7 mouse cellular contexts compared by ENCODE assay signal in genomic region chr2:26315072-26315924, GRCm38 (mm10). TPM values are rescaled to one million over a fixed set of nuclear protein-coding genes. Genes with fewer than 3 reads are reported as not detected.
DNase-seq lines count a peak whose midpoint lies in the region; ATAC-seq and TF ChIP-seq lines count a peak whose summit lies in the region.

Gene Gpsm1 (plus strand): TSS chr2:26315515.

- H3K4me3 ChIP-seq in intestine, postnatal 0 days (ENCODE audit: low read depth, low read length) = peak within 1 kb of the TSS; percentile 72
- H3K4me3 ChIP-seq in limb, embryonic 13.5 days = peak within 1 kb of the TSS; percentile 92
- H3K4me3 ChIP-seq in midbrain, embryonic 14.5 days (replicated peaks; ENCODE audit: low read depth, low read length) = peak within 1 kb of the TSS; percentile 97

- H3K4me1 ChIP-seq in intestine, postnatal 0 days (replicated peaks; ENCODE audit: control insufficient read depth, insufficient read depth, low read length) = 0 out of 2 replicates have a peak, but pooled peaks cover 2% of the 10 kb centered on the region
- H3K4me1 ChIP-seq in limb, embryonic 13.5 days = peaks cover 65% of the 10 kb centered on the region
- H3K4me1 ChIP-seq in midbrain, embryonic 14.5 days (ENCODE audit: control insufficient read depth, insufficient read depth, low read length) = peaks cover 49% of the 10 kb centered on the region

- no peaks in the 10 kb centered on the region for H3K36me3 ChIP-seq in intestine, postnatal 0 days (ENCODE audit: control insufficient read depth, insufficient read depth)
- peaks cover 16% of the 10 kb centered on the region for H3K36me3 ChIP-seq in limb, embryonic 13.5 days
- peaks cover 12% of the 10 kb centered on the region for H3K36me3 ChIP-seq in midbrain, embryonic 14.5 days (ENCODE audit: control insufficient read depth, insufficient read depth, low read length)

- TF ChIP-seq CTCF in intestine, postnatal 0 days (IDR thresholded peaks at IDR 0.05; ENCODE audit: low read depth) = 0 out of 2 replicates have a peak, but pooled peaks have one; percentile 16

- H3K27me3 ChIP-seq in intestine, postnatal 0 days (replicated peaks; ENCODE audit: control insufficient read depth, insufficient read depth, low read length) = no peaks in the 10 kb centered on the region
- no peaks in the 10 kb centered on the region for H3K27me3 ChIP-seq in limb, embryonic 13.5 days
- H3K27me3 ChIP-seq in midbrain, embryonic 14.5 days (ENCODE audit: control insufficient read depth, insufficient read depth, low read length) = no peaks in the 10 kb centered on the region

- peak; percentile 90 for DNase-seq in adrenal gland, adult 2 months
- DNase-seq in embryo, embryonic 10.5 days (ENCODE audit: low spot score) = peak; percentile 94
- peak; percentile 92 for DNase-seq in midbrain, embryonic 14.5 days
- DNase-seq in spleen, adult 18-20 months = peak; percentile 69 to 74

- H3K9me3 ChIP-seq in intestine, postnatal 0 days (ENCODE audit: control insufficient read depth) = no peaks in the 10 kb centered on the region
- no peaks in the 10 kb centered on the region for H3K9me3 ChIP-seq in limb, embryonic 13.5 days
- H3K9me3 ChIP-seq in midbrain, embryonic 14.5 days (ENCODE audit: control insufficient read depth, low read length) = no peaks in the 10 kb centered on the region

- WGBS in intestine, postnatal 0 days = 1% methylated on average over 60 of the region's 66 CpGs
- WGBS in limb, embryonic 13.5 days = under 1% methylated on average over 60 of the region's 66 CpGs
- under 1% methylated on average over 64 of the region's 66 CpGs for WGBS in midbrain, embryonic 14.5 days

- peak within 1 kb of the TSS; percentile 71 for H3K27ac ChIP-seq in intestine, postnatal 0 days (ENCODE audit: low read depth, low read length)
- H3K27ac ChIP-seq in limb, embryonic 13.5 days = peak within 1 kb of the TSS; percentile 97
- peak within 1 kb of the TSS; percentile 98 for H3K27ac ChIP-seq in midbrain, embryonic 14.5 days (replicated peaks; ENCODE audit: low read depth, low read length)

- H3K9ac ChIP-seq in intestine, postnatal 0 days (ENCODE audit: low read depth, low read length) = peak within 1 kb of the TSS; percentile 66
- peak within 1 kb of the TSS; percentile 95 for H3K9ac ChIP-seq in limb, embryonic 13.5 days
- H3K9ac ChIP-seq in midbrain, embryonic 14.5 days (replicated peaks; ENCODE audit: low read length) = peak within 1 kb of the TSS; percentile 98

- peak within 1 kb of the TSS; percentile 85 for H3K4me2 ChIP-seq in intestine, postnatal 0 days (replicated peaks; ENCODE audit: low read depth)
- H3K4me2 ChIP-seq in limb, embryonic 13.5 days (replicated peaks) = peak within 1 kb of the TSS; percentile 99
- peak within 1 kb of the TSS; percentile 98 for H3K4me2 ChIP-seq in midbrain, embryonic 14.5 days (ENCODE audit: low read length)

- ATAC-seq in granulocyte monocyte progenitor cell, adult 5-6 weeks (replicated peaks; ENCODE audit: poor library complexity, severe bottlenecking) = peak; percentile 63
- ATAC-seq in intestine, postnatal 0 days = peak; percentile 66
- peak; percentile 80 for ATAC-seq in limb, embryonic 13.5 days (ENCODE audit: low FRiP score, low read depth)
- ATAC-seq in midbrain, embryonic 14.5 days (ENCODE audit: low FRiP score, low TSS enrichment) = peak; percentile 88

RNA-seq across cellular contexts. Expression of gene Gpsm1, which starts in this region (rescaled TPM):
- 10 to 100 TPM in 1 of 2 experiments, 1 to 10 TPM in 1; 9.4 to 14.9 TPM for total RNA-seq in adrenal gland, adult 2 months (2021)
- 20.0 and 24.1 TPM in 2 replicates for polyA plus RNA-seq in adrenal gland, adult 2 months (2012; rRNA removed)
- total RNA-seq in granulocyte monocyte progenitor cell, adult 5-6 weeks (2014; fragmentation: Nextera tagmentation) = 7.0 and 16.3 TPM in 2 replicates
- 10.6 and 13.8 TPM in 2 replicates for total RNA-seq in granulocyte monocyte progenitor cell, adult 5-6 weeks (2017)
- polyA plus RNA-seq in intestine, postnatal 0 days (2015; fragmentation: Nextera tagmentation; extraction: Ambion mirVana) = 6.3 and 6.9 TPM in 2 replicates
- polyA plus RNA-seq in limb, embryonic 13.5 days (2015; fragmentation: Nextera tagmentation; extraction: Ambion mirVana) = 61.5 and 66.6 TPM in 2 replicates
- polyA plus RNA-seq in midbrain, embryonic 14.5 days (2014; fragmentation: Nextera tagmentation; extraction: Ambion mirVana) = 99.4 and 121 TPM in 2 replicates

Comparison
In these comparisons a context has a peak if more than half of its experiments do, and no peak if none do; other contexts are left out.
1. Peak in every context shown above with its lines: DNase-seq, ATAC-seq, H3K4me3 ChIP-seq and H3K27ac ChIP-seq.